Mouse (Mus musculus) cerebellum, postnatal 36 days (tissue): ENCODE measurements at regions not wholly inside any gene's neighbourhood (a gene's known extent, or its start where the extent isn't known, plus 50 kb on each side); places are given as distances from the start of the nearest gene placed in this dataset.
A peak's percentile ranks its signal among the peaks of the same experiment; 100 is the strongest.

Source experiments
- DNase-seq, 2 experiments: peaks; one replicate each; pipeline ENCODE4 v3.0.0; 2021 to 2022; ENCODE audit warnings: mixed read lengths in 2 of 2

GRCm38 (mm10) chr1:158170006-158170405 lies 186.1 kb downstream of the Brinp2 start:
- DNase-seq = no peak

DNA sequence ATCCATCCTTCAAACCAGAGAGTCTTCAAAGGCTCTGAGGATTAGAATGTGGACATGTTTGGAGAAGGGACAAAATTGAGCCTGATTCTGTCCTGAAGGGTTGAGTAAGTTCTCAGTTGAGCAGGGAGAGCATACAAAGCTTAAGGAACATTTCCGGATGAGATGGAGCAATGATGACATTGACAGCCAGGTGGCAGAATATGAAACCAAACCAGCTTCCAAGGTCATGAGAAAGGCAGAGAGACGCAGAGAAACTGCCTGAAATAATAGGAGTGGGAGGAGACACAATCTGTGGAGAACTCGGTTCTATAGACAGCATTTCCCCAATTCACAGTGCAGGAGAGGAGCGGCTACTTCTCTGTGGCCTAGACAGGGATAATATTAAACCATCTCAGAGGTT lies 176.0 kb downstream of the Brinp2 start:
- no peak for DNase-seq

DNA sequence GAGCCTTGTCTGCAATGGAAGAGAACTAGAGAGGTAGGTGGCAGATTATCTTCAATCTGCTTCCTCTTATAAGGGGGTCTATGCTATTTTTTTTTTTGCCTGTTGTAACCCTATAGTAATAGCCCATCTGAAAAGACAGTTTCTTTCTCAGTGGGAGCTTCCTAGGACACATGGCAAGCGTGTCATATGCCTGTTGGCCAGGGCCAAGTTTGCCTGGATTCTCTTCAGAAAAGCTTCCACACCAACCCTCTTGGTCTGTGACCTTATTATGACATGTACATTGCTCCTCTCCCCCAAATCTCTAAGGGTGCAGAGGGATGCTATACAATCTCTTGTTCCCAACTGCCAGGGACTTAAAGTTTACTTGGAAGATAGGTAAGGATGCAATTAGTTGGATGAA lies 174.8 kb downstream of the Brinp2 start:
- peak; percentile 19 to 25 for DNase-seq

DNA sequence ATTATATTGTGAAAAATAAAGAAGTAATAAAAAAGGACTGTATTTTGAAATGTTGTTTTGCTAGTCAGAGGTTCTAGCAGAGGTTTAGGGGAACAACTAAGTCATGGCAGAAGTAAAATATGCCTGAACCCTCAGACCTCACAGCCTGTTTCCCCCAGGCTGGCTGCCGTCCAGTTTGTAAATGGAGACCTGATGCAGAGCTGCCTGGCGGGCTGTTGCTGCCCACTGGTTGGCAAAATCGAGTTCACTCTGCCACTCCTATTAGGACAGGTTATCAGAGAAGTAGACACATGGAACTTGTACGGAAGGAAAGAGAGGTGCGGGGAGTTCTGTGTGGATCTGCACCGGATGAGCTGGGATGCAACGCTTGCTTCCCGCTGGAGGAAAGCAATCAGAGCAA lies 168.5 kb downstream of the Brinp2 start:
- DNase-seq = peak; percentile 11 to 12

- DNase-seq = no peak
Observed at GRCm38 (mm10) chr1:158192841-158193551, 163.1 kb downstream of the Brinp2 start.

- DNase-seq = no peak
Observed at GRCm38 (mm10) chr1:158193968-158194565, 162.1 kb downstream of the Brinp2 start.
